Mouse (Mus musculus): ENCODE measurements around the gene Igfn1. TPM values are rescaled to one million over a fixed set of nuclear protein-coding genes. Genes with fewer than 3 reads are reported as not detected.
A peak's percentile ranks its signal among the peaks of the same experiment; 100 is the strongest.

Igfn1 gene
- under 1 TPM; 0.35 to 0.61 (median 0.38) TPM for total RNA-seq (2022)

- no peak for DNase-seq (ENCODE audit: low spot score in 2 of 2)
Measured at GRCm38 (mm10) chr1:136006292-136006748, at the start of gene Igfn1. Gene Igfn1 (minus strand): TSS chr1:136006342.

- peak; percentile 46 to 54 for DNase-seq (ENCODE audit: low spot score in 2 of 2)
Measured at GRCm38 (mm10) chr1:136055771-136056170, 49.6 kb upstream of the Igfn1 start.

GRCm38 (mm10) chr1:136052547-136052946, 46.4 kb upstream of the Igfn1 start, which contains the start of gene Cacna1s:
Gene Cacna1s (plus strand): TSS chr1:136052750.
- no peak for DNase-seq (ENCODE audit: low spot score in 2 of 2)

GRCm38 (mm10) chr1:136051465-136051864, 45.3 kb upstream of the Igfn1 start:
- peak; percentile 70 to 71 for DNase-seq (ENCODE audit: low spot score in 2 of 2)

- DNase-seq (ENCODE audit: low spot score in 2 of 2) = no peak
Measured at GRCm38 (mm10) chr1:136051013-136051315, 44.8 kb upstream of the Igfn1 start.

GRCm38 (mm10) chr1:136050312-136051012, 44.3 kb upstream of the Igfn1 start, which contains the start of gene Ascl5:
Gene Ascl5 (plus strand): TSS chr1:136050804.
- no peak for DNase-seq (ENCODE audit: low spot score in 2 of 2)

GRCm38 (mm10) chr1:136047894-136048293, 41.8 kb upstream of the Igfn1 start:
- DNase-seq (ENCODE audit: low spot score in 2 of 2) = no peak

GRCm38 (mm10) chr1:136047432-136047831, 41.3 kb upstream of the Igfn1 start:
- DNase-seq (ENCODE audit: low spot score in 2 of 2) = no peak

GRCm38 (mm10) chr1:136045774-136046173, 39.6 kb upstream of the Igfn1 start:
- peak in 1 of 2 experiments; percentile 66 for DNase-seq (ENCODE audit: low spot score in 2 of 2)

GRCm38 (mm10) chr1:136040874-136041273, 34.7 kb upstream of the Igfn1 start:
- no peak for DNase-seq (ENCODE audit: low spot score in 2 of 2)

GRCm38 (mm10) chr1:136040452-136040851, 34.3 kb upstream of the Igfn1 start:
- no peak for DNase-seq (ENCODE audit: low spot score in 2 of 2)

- DNase-seq (ENCODE audit: low spot score in 2 of 2) = peak in 1 of 2 experiments; percentile 54
Measured at GRCm38 (mm10) chr1:136038746-136039538, 32.8 kb upstream of the Igfn1 start.

GRCm38 (mm10) chr1:136032961-136033360, 26.8 kb upstream of the Igfn1 start:
- DNase-seq (ENCODE audit: low spot score in 2 of 2) = no peak

GRCm38 (mm10) chr1:136031697-136032096, 25.6 kb upstream of the Igfn1 start:
- DNase-seq (ENCODE audit: low spot score in 2 of 2) = no peak

GRCm38 (mm10) chr1:136030201-136030600, 24.1 kb upstream of the Igfn1 start:
- DNase-seq (ENCODE audit: low spot score in 2 of 2) = no peak

- DNase-seq (ENCODE audit: low spot score in 2 of 2) = no peak
Measured at GRCm38 (mm10) chr1:136018390-136019189, 12.4 kb upstream of the Igfn1 start.

- peak; percentile 93 for DNase-seq (ENCODE audit: low spot score in 2 of 2)
Measured at GRCm38 (mm10) chr1:136017907-136018313, 11.8 kb upstream of the Igfn1 start.

GRCm38 (mm10) chr1:136017307-136017706, 11.2 kb upstream of the Igfn1 start:
- no peak for DNase-seq (ENCODE audit: low spot score in 2 of 2)

GRCm38 (mm10) chr1:136014796-136015502, 8.8 kb upstream of the Igfn1 start:
- no peak for DNase-seq (ENCODE audit: low spot score in 2 of 2)

GRCm38 (mm10) chr1:136013513-136013912, 7.4 kb upstream of the Igfn1 start:
- DNase-seq (ENCODE audit: low spot score in 2 of 2) = no peak

GRCm38 (mm10) chr1:136010247-136010646, 4.1 kb upstream of the Igfn1 start:
- DNase-seq (ENCODE audit: low spot score in 2 of 2) = no peak
